Mouse (Mus musculus) heart, adult 8-10 months (tissue): ENCODE results near the gene Sprr2d. TPM values are rescaled to one million over a fixed set of nuclear protein-coding genes. Genes with fewer than 3 reads are reported as not detected.

Source experiments
- DNase-seq: peaks from one replicate; pipeline ENCODE4 v3.0.0; 2022; ENCODE audit warnings: low spot score
- total RNA-seq, 4 experiments: library from RNA; stranded (reverse); gene quantifications; 2 replicates each; pipeline ENCODE4 v1.2.4; 2022

The Sprr2d gene
- total RNA-seq, result not detected

- DNase-seq, result no peak
Measured at GRCm38 (mm10) chr3:92338840-92339239, at the start of gene Sprr2d. Gene Sprr2d, plus strand, starts transcription at chr3:92339140.

- DNase-seq, result no peak
Measured at GRCm38 (mm10) chr3:92307406-92307805, 31.5 kb upstream of the Sprr2d start.

- no peak for DNase-seq
Measured at GRCm38 (mm10) chr3:92316320-92316719, 22.6 kb upstream of the Sprr2d start, which contains the start of gene Sprr2b. Gene Sprr2b, plus strand, starts transcription at chr3:92316620.

- DNase-seq, result no peak
Measured at GRCm38 (mm10) chr3:92317384-92317783, 21.6 kb upstream of the Sprr2d start.

- DNase-seq, result no peak
Measured at GRCm38 (mm10) chr3:92336278-92336677, 2.7 kb upstream of the Sprr2d start.

GRCm38 (mm10) chr3:92351843-92352242, 12.9 kb downstream of the Sprr2d start, which contains the start of gene Sprr2e:
Gene Sprr2e, plus strand, starts transcription at chr3:92352143.
- DNase-seq, result no peak

GRCm38 (mm10) chr3:92361619-92362018, 22.7 kb downstream of the Sprr2d start:
- no peak for DNase-seq

- no peak for DNase-seq
Measured at GRCm38 (mm10) chr3:92364887-92365286, 25.9 kb downstream of the Sprr2d start, which contains the start of gene Sprr2f. Gene Sprr2f, plus strand, starts transcription at chr3:92365187.

GRCm38 (mm10) chr3:92373613-92374012, 34.7 kb downstream of the Sprr2d start:
- DNase-seq, result no peak

- DNase-seq, result no peak
Measured at GRCm38 (mm10) chr3:92385385-92385784, 46.4 kb downstream of the Sprr2d start, which contains the start of gene Sprr2h. Gene Sprr2h, plus strand, starts transcription at chr3:92385685.

Other genes starting within 250 kb of the Sprr2d start
- not detected for gene Prr9, start 215.2 kb upstream of the Sprr2d start, total RNA-seq
- not detected for gene Lelp1, start 196.4 kb upstream of the Sprr2d start, total RNA-seq
- gene Sprr2a1, start 123.3 kb upstream of the Sprr2d start, total RNA-seq, result not detected
- 1 to 10 TPM in 1 of 4 experiments, under 1 TPM in 1, not detected in 2; 0.80 to 2.0 TPM for gene Sprr2a2, start 123.2 kb upstream of the Sprr2d start, total RNA-seq
- gene Sprr2a3, start 53.7 kb upstream of the Sprr2d start, total RNA-seq, result not detected
- gene Sprr2b, start 22.5 kb upstream of the Sprr2d start, total RNA-seq, result not detected
- not detected for gene Sprr2e, start 13.0 kb downstream of the Sprr2d start, total RNA-seq
- not detected for gene Sprr2f, start 26.0 kb downstream of the Sprr2d start, total RNA-seq
- not detected for gene Sprr2h, start 46.5 kb downstream of the Sprr2d start, total RNA-seq
- not detected for gene Sprr2i, start 68.9 kb downstream of the Sprr2d start, total RNA-seq
- gene Sprr2j-ps, start 78.9 kb downstream of the Sprr2d start, total RNA-seq, result not detected
- gene Gm9774, start 90.3 kb downstream of the Sprr2d start, total RNA-seq, result 1 to 10 TPM in 3 of 4 experiments, not detected in 1; 1.4 to 3.1 (median 2.9) TPM
- not detected for gene Sprr2k, start 93.4 kb downstream of the Sprr2d start, total RNA-seq
- gene Sprr1b, start 99.6 kb downstream of the Sprr2d start, total RNA-seq, result not detected
- gene Sprr3, start 119.6 kb downstream of the Sprr2d start, total RNA-seq, result not detected
- under 1 TPM in 3 of 4 experiments, not detected in 1; 0.35 to 0.69 (median 0.41) TPM for gene Sprr1a, start 146.8 kb downstream of the Sprr2d start, total RNA-seq
- not detected for gene Sprr4, start 161.4 kb downstream of the Sprr2d start, total RNA-seq
- not detected for gene 2310046K23Rik, start 195.4 kb downstream of the Sprr2d start, total RNA-seq
- not detected for gene Ivl, start 234.6 kb downstream of the Sprr2d start, total RNA-seq
- not detected for gene Smcp, start 249.9 kb downstream of the Sprr2d start, total RNA-seq